Mouse (Mus musculus) liver, embryonic 14.5 days (tissue): Measurements from ENCODE around the gene Lama5. TPM values are rescaled to one million over a fixed set of nuclear protein-coding genes. Genes with fewer than 3 reads are reported as not detected.

ENCODE experiments used
- ATAC-seq: fragments of 200-750 bp; cut with Nextera tagmentation; 2 replicates; pipeline ENCODE4 v1.8.0; 2017; ENCODE audit warnings: moderate number of reproducible peaks, mild to moderate bottlenecking, moderate library complexity; ENCODE audit not compliant: insufficient read depth
- DNase-seq, 3 experiments: peaks; one replicate each; pipeline ENCODE4 v3.0.0-alpha.2; 2012 to 2013; ENCODE audit warnings: low read depth in 3 of 3, low spot score in 3 of 3
- H3K27ac ChIP-seq: fragments of 300-500 bp; sonication (generic); 2 replicates; pipeline ENCODE4 v1.5.1; 2014; ENCODE audit warnings: moderate library complexity, mild to moderate bottlenecking, control low read depth, inconsistent platforms
- H3K27me3 ChIP-seq: fragments of 300-500 bp; sonication (generic); 2 replicates; pipeline ENCODE4 v1.6.1; 2014; ENCODE audit warnings: mild to moderate bottlenecking, low read length, moderate library complexity; ENCODE audit not compliant: control insufficient read depth, insufficient read depth
- H3K36me3 ChIP-seq: fragments of 300-500 bp; sonication (generic); replicated peaks from 2 replicates; pipeline ENCODE4 v1.6.1; 2014; ENCODE audit warnings: low read depth; ENCODE audit not compliant: control insufficient read depth, insufficient read depth
- H3K4me1 ChIP-seq, 2 experiments: fragments of 200-500 bp in 1 of 2; fragments of 300-500 bp in 1 of 2; sonication (generic) in 1 of 2; replicated peaks; 2 replicates each; pipeline ENCODE4 v1.6.1; 2012 to 2014; ENCODE audit warnings: antibody characterized with exemption in 1 of 2, inconsistent platforms in 1 of 2, low read length in 1 of 2; ENCODE audit not compliant: control insufficient read depth in 2 of 2, insufficient read depth in 2 of 2
- H3K4me2 ChIP-seq: fragments of 300-500 bp; sonication (generic); 2 replicates; pipeline ENCODE4 v1.6.1; 2014; ENCODE audit warnings: low read depth, mild to moderate bottlenecking, control low read depth, moderate library complexity
- H3K4me3 ChIP-seq, 2 experiments: fragments of 200-500 bp in 1 of 2; fragments of 300-500 bp in 1 of 2; sonication (generic) in 1 of 2; 2 replicates each; pipeline ENCODE4 v1.5.1; 2012 to 2014; ENCODE audit warnings: low read depth in 2 of 2, low read length in 2 of 2, mild to moderate bottlenecking in 2 of 2, control low read depth in 1 of 2, inconsistent platforms in 1 of 2, moderate library complexity in 1 of 2; ENCODE audit not compliant: insufficient read depth in 1 of 2
- H3K9ac ChIP-seq: fragments of 300-500 bp; sonication (generic); replicated peaks from 2 replicates; pipeline ENCODE4 v1.6.1; 2014; ENCODE audit warnings: mild to moderate bottlenecking, control low read depth, moderate library complexity
- H3K9me3 ChIP-seq: fragments of 300-500 bp; sonication (generic); 2 replicates; pipeline ENCODE4 v1.6.1; 2016; ENCODE audit warnings: low read length, mixed read lengths; ENCODE audit not compliant: control insufficient read depth
- CTCF ChIP-seq: IDR thresholded peaks from 2 replicates; pipeline ENCODE4 v1.5.1; 2016; ENCODE audit warnings: antibody characterized with exemption, low read depth, control low read depth
- EP300 ChIP-seq: IDR thresholded peaks from 2 replicates; pipeline ENCODE4 v1.6.1; 2016; ENCODE audit warnings: antibody characterized with exemption, low read depth
- WGBS: fragments of 180-500 bp; shearing (Covaris S2); extraction: QIAGEN DNeasy Blood & Tissue Kit; methylation state at CpG from one replicate; pipeline ENCODE4 v1.1.7; 2014; ENCODE audit not compliant: insufficient replicate concordance; 5-methylcytosine and 5-hydroxymethylcytosine counted together
- polyA plus RNA-seq, 2 experiments: library from polyadenylated mRNA; depleted of rRNA in 1 of 2; stranded (reverse) in 1 of 2; unstranded in 1 of 2; fragments of >200 nt; fragmentation: Nextera tagmentation in 1 of 2; extraction: Ambion mirVana in 1 of 2; gene quantifications; 2 replicates each; pipeline versions ENCODE4 v1.2.1 to v1.2.3; 2012 to 2014

The Lama5 gene
- polyA plus RNA-seq, 2 experiments, result 1.9 to 2.7 TPM

DNA sequence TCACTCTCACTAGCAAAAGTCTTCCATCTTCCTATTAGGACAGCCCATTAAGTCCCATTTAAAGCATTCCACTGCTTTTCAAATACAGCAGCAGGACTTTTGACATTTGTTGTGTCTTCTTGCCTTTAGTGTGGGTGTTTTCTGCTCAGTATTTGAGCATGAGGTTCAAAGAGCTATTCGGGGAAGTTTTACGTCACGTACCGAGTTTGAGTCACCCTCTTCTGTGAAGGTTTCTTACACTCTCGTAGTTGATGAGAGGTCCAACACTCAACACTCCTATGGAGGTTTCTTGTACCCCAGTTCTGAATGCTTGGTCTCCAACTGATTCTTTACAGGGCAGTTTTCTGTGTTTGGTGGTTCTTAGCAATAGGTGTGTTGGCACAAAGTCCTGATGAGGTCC, 22.3 kb upstream of the Lama5 start:
- Histone ChIP-seq H3K9me3 (no peaks in the 10 kb centered on the region), H3K4me1 (peaks cover 0 to 10% of the 10 kb centered on the region in 2 experiments; a peak in 2 of 4 replicates), H3K36me3 (no peaks in the 10 kb centered on the region), H3K27ac (no peak overlapping the region), H3K4me3 (no peak overlapping the region), H3K27me3 (no peaks in the 10 kb centered on the region), H3K9ac (no peak overlapping the region), H3K4me2 (no peak overlapping the region)
- TF ChIP-seq EP300, result no peak
- no peak for TF ChIP-seq CTCF
- 73% methylated on average over 5 of the region's 5 CpGs for WGBS
- DNase-seq (no peak), ATAC-seq (no peak)

DNA sequence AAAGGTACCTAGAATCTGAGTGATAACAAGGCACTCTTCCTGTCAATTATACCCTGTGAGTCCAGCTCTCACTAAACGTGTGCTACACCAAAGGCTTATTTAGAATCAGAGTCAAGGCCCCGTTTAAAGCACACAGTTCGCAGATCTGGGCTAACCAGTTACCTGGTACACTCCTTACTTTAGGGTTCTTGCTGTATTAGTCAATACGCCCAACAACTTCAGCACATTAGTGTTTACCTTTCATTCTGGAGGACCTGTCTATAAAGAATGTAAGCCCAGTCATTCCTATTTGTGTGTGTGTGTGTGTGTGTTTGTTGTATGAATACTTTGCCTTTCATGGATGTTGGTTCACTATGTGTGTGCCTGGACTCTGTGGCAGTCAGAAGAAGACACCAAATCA, 17.4 kb upstream of the Lama5 start:
- Histone ChIP-seq H3K4me1 (peaks cover 3 to 9% of the 10 kb centered on the region in 2 experiments; a peak in 2 of 4 replicates), H3K9ac (no peak overlapping the region), H3K9me3 (no peaks in the 10 kb centered on the region), H3K4me3 (no peak overlapping the region), H3K4me2 (no peak overlapping the region), H3K36me3 (no peaks in the 10 kb centered on the region), H3K27me3 (no peaks in the 10 kb centered on the region), H3K27ac (no peak overlapping the region)
- DNase-seq, result no peak
- 68% methylated on average over 4 of the region's 4 CpGs for WGBS
- TF ChIP-seq CTCF (no peak), EP300 (no peak)
- ATAC-seq, result no peak

DNA sequence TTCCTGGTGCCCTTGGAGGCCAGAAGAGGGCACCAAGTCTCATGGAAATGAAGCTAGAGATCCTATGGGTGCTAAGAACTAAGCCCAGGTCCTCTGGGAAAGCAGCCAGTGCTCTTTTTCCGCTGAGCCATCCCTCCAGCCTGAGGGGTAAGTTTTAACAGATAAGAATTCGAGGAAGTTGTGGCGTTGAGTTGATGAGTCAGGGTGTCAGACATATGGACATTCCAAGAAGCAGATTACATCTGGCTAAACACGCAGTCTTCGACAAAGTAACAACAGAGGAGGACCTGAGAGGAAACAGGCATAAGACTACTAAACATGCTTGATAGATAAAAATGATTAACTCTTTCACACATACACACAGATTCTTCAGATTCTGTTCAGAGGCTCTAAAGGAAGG, 12.9 kb upstream of the Lama5 start:
- H3K36me3 ChIP-seq, result no peaks in the 10 kb centered on the region
- peaks cover 35 to 42% of the 10 kb centered on the region in 2 experiments for H3K4me1 ChIP-seq
- no peaks in the 10 kb centered on the region for H3K9me3 ChIP-seq
- ATAC-seq (no peak), DNase-seq (peak in 1 of 3 experiments; percentile 53)
- TF ChIP-seq CTCF (no peak), EP300 (0 out of 2 replicates have a peak, but pooled peaks have one; percentile 24)
- H3K27ac ChIP-seq, result no peak overlapping the region
- no peak overlapping the region for H3K4me3 ChIP-seq
- WGBS, result 11% methylated on average over 5 of the region's 5 CpGs
- no peak overlapping the region for H3K4me2 ChIP-seq
- H3K9ac ChIP-seq, result no peak overlapping the region
- no peaks in the 10 kb centered on the region for H3K27me3 ChIP-seq

DNA sequence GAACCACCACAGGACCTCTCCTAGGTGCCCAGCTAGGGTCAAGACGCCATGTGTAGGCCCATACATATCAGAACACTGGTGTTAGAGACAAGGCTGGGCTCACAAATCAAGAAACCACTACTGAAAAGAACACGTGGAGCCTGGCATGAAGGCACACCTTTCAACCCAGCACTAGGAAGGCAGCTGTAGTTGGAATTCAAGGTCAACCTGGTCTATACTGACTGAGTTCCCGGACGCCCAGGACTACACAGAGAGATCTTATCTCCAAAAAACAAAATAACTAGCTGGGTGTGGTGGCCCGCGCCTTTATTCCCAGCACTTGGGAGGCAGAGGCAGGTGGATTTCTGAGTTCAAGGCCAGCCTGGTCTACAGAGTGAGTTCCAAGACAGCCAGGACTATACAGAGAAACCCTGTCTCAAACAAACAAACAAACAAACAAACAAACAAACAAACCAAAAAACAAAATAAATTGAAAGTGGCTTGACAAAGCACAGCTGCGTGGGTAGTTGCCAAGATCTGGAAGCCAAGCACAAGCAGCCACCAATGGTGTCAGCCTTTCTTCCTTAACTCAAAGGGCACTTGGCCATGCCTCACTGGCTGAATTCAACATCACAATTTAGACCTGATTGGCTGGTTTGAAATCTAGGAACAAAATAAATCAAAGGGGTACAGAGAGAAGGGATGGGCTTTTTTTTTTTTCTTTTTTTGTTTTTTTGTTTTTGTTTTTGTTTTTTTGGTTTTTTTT, 12.1 kb upstream of the Lama5 start:
- Histone ChIP-seq H3K27me3 (no peaks in the 10 kb centered on the region), H3K9ac (peak overlapping the region; percentile 20; the same call in 1 of the 2 replicates), H3K4me1 (peaks cover 35 to 46% of the 10 kb centered on the region in 2 experiments), H3K4me3 (no peak overlapping the region), H3K36me3 (no peaks in the 10 kb centered on the region), H3K4me2 (peak overlapping the region; percentile 69; the same call in 1 of the 2 replicates), H3K27ac (peak overlapping the region; percentile 94), H3K9me3 (no peaks in the 10 kb centered on the region)
- ATAC-seq (no peak), DNase-seq (no peak)
- TF ChIP-seq CTCF (no peak), EP300 (no peak)
- WGBS, result 62% methylated on average over 7 of the region's 7 CpGs

DNA sequence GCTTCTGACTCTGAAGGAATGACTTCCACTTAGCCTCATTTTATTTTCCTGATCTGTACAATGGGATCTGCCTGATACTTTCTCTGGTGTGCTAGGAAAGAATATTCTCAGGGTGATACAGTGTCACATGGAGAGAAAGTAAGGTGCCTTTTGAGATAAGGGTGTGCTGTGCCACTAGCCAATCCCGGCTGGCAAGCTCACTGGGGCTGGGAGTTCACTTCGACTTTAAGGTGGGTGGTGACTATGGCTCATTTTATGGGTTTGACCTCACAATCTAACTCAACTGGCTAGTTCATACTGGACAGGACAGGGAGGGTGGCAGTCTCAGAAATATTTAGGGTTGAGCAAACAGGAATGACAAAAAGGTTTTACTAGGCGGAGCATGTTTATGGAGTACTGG, 11.3 kb upstream of the Lama5 start:
- peak; percentile 61 to 78 (median 73) for DNase-seq
- Histone ChIP-seq H3K27me3 (no peaks in the 10 kb centered on the region), H3K4me2 (peak overlapping the region; percentile 69), H3K4me3 (no peak overlapping the region), H3K9ac (peak overlapping the region; percentile 60), H3K9me3 (no peaks in the 10 kb centered on the region), H3K4me1 (peaks cover 35 to 46% of the 10 kb centered on the region in 2 experiments), H3K36me3 (no peaks in the 10 kb centered on the region), H3K27ac (peak overlapping the region; percentile 94)
- peak; percentile 93 for ATAC-seq
- WGBS, result 28% methylated on average over 3 of the region's 3 CpGs
- TF ChIP-seq CTCF (no peak), EP300 (peak; percentile 67)
